Mouse (Mus musculus) cerebellum, adult 9-10 months (tissue): ENCODE results near the gene Naa38.
"Not testable (repeated sequence)": the region's sequence is repeated elsewhere in the genome, so short reads cannot be mapped to it uniquely, and the experiment has no call there.

ENCODE experiments used
- DNase-seq: peaks from one replicate; pipeline ENCODE4 v3.0.0; 2022

The Naa38 gene

DNA sequence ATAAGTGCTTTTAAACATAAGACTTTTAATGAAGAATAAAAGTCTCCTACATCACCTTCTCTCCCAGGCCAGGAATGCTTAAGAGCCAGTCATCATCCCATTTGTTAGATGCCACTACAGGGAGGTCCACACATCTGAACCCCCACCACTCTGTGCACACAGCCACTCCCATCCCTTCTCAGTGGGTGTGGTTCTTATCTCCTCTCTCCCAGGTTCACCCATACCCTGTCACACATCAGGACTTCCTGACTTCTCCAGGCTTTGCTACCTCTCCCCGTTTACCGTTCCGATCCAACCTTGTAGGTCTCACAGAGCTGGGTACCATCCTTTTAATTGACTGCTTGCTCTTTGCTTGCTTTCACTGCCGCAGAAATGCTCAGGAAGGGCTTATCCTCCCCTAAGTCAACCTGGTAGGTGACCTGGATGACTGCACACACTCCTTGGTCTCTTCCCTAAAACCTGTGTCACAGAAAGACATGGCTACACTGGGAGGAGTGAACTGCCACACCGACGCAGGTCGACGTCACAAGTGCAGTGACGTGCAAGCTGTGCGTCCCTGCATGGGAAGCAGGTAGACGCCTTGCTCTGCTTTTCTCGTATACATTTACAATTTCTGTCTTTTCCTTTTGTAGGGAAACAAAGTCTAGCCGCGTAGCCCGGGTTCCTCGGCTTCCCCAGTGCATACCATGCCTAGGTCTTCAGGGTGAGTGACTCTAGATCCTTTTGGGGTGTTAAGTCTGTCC lies 21.9 kb upstream of the Naa38 start:
- no peak for DNase-seq

DNA sequence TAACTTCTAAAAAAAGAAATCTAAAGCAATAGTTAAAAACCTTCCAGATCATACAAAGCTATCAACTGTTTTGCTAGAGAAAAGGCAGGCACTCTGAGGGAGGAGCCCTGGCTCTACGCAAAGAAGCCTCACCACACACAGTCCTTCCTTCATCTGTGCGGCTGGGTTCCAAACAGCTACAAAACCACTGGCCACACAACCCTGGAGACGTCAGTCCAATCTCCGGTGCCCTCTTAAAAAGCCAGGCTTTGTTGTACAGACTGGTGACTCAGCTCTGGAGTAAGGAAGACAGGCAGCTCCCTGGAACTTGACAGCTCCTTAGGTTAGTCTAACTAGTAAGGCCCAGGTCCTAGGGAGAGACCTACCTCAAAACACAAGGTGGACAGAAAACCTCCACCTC lies 19.6 kb upstream of the Naa38 start:
- DNase-seq: no peak

DNA sequence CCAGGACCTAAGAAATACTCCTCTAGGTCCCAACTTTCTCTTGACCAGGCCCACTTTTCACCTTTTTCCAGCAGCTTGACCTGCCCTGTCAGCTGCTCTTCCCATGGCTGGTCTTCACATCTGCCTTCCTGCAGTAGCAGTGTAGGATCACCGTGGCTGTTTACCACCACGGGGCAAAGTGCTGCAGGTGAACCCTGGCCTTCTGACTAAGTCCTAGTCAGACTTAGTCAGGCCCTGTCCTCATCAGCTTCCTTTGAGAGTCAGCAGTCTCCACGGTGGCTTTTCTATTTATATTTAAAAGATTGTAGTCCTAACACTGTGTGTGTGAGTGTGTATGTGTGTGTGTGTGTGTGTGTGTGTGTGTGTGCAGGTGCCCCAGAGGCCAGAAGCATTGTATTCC lies 17.5 kb upstream of the Naa38 start:
- DNase-seq: no peak

DNA sequence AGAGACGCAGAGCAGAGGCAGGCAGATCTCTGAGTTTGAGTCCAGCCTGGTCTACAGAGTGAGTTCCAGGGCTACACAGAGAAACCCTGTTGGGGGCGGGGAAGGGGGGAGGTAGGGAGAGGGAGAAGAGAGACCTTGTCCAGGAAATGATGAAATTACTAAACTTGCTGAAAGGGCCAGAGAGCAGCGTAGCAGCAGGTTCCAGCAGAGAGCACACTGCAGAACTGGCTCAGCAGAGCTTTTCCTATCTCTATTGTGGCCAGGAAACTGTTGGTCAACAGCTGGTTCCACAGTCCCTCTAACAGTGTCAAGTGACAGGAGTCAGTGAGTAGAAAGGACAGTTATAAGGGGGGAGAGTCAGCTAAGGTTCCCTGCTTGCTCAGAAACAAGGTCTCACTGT lies 15.7 kb upstream of the Naa38 start:
- DNase-seq: no peak

DNA sequence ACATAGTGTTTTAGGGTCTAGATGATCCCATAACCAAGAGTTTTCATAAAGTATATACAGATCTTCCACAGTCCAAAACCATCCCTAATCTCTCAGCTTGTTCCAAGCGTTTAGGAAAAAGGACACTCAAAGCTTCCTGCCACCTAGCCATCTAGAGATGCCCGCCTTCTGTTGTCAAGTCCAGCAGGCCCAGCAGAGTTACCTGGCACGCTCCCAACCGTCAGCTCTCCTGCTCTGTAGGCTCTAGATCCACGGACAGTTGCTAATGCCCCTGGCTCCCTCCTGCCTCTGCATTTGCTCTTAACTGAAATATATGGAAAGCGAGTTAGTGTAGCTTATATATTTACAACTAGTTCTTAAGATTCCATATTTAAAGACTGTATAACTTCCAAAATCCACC lies 13.9 kb upstream of the Naa38 start:
- no peak for DNase-seq

DNA sequence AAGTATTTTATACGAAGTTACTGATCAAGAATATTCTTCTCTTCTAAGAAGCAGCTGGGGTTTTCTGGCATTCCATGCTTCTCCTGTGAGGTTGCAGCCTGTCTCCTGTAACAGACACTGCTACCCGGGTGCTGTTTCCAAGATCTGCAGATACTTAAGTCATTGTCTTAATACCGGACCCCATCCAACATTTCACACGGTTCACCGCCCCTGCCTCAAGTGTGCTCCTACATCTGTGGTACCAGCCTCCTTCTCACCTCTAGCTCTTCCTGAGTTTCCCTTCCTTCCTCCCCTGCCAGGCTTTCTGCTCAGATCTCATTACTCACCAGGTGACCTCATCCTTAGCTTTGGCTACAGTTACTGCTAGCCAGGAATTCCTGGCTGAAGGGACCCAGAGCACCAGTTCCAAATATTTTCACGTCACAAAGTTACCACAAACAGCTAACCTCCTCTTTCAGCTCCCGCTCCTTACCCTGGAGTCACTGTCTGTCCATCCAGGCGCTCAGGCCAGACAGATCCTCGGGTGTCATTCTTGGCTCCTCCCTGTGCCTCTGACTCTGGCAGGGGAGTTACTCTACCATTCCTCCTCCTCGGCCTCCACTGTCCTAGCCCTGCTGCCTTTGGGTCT lies 12.7 kb upstream of the Naa38 start:
- DNase-seq: no peak

DNA sequence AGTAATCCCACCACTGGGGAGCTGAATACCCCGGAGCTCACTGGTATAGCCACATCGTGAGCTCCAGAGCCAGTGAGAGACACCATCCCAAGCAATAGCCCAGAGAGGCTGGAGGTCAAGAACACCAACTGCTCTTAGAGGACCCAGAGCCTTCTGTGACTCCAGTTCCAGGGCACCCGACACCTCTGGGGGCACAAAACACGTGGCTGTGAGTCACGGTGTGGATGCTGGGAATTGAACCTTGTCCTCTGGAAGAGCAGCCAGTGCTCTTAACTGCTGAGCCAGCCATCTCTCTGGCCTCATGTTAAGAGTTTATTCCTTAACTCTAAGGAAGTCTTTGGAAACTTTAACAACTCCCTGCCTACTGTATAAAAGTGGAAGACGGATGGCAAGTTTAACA lies 10.3 kb upstream of the Naa38 start:
- DNase-seq: no peak

DNA sequence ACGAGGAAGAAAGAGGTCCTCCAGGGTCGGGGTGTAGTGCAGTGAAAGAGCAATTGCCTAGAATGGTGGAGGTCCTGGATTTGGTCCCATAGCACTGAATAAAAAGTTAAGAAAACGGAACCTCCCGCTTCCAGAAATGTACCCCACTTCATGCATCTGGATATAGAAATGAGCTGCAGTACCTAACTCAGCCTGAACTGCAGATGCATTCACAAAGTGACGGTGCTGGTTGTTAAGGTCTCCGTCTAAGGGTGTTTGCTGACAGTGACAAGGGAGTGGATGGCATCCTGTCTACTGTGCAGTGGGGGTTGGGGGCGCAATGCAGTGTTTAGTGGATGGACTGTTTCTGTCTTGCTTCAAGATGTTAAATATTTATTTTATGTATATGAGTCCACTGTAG lies 8.5 kb upstream of the Naa38 start:
- no peak for DNase-seq

DNA sequence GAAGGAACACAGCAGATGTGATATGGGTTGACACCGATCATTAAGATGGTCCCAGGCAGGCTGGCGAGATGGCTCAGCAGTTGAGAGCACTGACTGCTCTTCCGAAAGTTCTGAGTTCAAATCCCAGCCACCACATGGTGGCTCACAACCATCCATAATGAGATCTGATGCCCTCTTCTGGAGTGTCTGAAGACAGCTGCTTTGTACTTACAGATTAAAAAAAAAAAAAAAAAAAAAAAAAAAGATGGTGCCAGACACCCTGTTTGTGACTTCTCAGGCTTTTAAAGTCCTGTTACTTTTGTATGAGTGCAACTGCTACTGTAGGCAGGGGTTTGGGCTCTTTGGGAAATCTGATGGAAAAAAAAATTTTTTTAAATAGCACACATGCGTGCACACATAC lies 6.6 kb upstream of the Naa38 start:
- DNase-seq: no peak

DNA sequence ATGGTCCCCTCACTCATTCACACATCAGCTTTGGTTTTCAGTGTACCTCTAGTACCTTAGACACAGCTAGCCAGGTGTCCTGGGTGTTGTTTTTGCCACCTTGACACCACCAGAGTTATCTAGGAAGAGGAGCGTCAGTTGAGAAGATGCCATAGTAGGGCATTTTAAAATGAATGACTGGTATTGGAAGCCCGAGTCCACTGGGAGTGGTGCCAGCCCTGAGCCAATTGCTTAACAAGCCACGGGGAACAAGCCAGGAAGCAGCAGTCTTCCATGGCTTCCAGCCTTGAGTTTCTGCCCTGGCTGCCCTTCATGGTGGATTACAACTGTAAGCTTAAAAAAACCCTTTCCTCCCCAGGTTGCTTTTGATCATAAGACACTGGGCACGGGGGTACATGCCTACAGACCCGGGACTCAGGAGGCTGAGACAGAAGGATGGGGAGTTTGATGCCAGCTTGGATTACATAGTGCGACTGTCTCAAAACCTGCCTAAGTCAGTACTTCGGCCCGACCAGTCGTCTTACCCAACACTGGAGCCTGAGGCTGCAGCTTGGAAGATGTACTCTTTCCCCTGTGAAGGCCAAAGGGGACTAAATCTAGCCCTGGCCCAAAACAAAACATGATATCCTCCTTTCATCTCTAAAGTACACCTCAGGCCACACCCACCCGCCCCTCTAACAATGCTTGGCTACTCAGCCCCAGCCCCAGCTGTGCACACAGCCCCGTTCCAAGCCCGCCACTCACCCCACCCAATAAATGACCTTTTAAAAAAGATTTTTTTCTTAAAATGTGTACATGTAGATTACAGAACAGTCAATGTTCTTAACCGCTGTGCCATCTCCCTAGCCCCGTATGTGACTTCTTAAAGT lies 5.5 kb upstream of the Naa38 start:
- peak; percentile 61 for DNase-seq

DNA sequence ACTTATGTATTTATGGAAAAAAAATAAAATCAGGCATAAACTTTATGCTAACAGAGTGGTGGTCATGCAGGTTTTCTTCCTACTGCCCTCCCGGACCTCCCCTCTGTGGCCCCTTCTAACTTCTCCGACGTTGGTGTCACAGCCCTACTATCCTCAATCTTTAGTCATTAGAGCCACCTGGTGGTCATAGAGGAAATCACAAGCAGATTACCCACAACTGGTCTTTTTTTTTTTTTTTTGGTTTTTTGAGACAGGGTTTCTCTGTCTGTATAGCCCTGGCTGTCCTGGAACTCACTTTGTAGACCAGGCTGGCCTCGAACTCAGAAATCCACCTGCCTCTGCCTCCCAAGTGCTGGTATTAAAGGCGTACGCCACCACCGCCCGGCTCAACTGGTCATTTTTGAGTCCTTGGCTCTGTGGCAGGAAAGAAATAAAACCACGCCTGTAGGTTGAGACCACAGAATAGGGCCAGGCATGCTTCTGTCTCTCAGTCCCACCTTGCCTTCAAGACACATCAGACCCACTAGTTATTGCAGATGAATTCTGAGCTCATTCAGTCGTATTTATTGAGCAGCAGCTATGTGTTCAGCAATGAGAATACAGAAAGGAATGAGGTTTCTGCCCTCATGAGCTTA lies 4.8 kb upstream of the Naa38 start:
- DNase-seq: peak; percentile 89

DNA sequence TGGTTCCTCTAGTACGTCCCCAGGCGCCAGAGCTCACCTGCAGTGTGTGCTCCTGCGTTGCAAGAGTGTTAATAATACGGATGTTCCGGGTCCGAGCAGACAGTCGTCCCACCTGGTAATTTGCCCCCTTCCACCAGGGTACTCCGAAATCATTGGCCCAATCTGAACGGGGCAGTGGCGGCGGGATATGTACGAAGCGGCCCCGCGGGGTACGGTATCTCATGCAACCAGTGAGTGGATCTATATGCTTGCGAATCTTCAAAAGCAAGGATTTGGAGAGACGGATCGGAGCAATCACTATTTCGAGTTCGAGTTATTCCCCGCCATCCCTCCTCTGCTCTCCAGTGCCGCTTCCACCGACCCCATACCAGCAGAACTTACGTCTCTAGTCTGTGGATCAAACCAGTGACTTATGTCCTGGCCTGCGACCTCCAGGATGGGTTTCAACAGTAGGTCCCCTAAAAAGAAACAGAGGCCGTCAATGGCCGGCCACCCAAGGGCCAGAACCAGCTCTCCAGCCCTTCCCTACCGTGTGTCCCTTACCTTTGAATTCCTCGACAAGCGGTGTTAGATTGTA lies 608 bp upstream of the Naa38 start:
- not testable (repeated sequence) for DNase-seq

DNA sequence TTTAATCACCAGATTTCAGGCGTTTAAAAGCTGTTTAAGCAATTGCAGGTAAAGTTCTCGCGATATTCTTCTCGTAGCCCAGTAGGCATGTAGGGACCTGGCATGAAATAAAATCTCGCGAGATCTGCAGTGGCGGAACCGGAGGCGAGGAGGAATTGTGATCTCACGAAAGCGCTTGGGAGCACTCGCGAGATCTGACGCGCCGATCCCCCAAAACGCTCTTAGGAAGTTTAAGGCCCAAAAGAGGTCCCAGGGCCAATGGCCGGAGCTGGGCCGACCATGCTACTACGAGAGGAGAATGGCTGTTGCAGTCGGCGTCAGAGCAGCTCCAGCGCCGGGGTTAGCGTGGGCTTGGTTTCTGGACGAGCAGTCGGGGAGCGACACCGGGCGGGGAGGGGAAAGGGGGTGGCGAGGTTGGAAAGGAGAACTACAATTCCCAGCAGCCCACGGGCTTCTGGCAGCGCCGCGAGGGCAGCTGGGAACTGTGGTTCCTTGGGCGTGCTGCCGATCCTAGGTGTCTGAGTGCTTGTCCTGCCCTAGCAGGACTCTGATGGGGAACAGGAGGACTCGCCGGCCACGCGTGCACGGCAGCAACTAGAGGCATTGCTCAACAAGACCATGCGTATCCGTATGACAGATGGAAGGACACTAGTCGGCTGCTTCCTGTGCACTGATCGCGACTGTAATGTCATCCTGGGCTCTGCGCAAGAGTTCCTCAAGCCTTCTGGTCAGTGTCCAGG lies 517 bp downstream of the Naa38 start:
- peak; percentile 99 for DNase-seq

DNA sequence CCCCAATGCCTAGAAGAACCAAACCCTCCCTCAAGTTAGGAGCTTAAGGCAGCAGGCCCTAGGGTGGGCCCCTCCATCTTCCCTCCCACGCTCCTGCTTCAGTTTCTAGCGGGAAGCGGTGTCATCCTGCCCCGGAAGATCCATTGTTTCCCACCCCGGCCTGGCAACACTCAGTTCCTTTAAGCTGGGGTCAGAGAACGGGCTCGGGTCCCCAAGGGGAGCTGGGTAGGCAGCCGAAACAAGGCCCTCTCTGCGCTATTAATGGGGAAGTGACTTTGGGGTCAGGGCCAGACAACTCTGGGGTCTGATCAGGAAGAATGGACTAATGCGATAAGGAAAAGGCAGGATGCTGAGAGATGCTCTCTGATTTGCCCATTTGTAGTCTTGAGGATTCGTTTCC lies 1.5 kb downstream of the Naa38 start:
- DNase-seq: peak; percentile 68

DNA sequence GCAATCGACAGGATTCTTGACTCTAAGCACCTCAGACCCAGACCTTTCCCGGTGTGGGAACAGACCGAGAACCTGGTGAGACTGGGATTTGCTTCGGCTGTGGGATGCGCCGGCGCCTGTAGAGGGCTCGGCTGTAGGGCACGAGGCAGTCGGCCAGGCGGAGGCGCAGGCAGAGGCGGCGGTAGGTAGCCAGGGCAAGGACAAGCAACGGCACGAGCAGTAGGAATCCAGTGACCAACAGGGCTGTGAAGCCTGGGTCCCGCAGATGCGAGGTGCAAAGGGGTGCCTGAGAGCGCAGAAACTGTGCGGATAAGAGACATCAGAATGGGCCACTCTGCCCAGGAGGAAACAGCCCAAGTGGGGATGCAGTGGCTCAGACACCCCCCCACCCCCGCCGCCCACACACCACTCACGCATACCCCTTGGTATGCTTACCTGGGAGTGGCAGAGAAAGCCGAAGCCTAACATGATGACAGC lies 2.3 kb downstream of the Naa38 start:
- peak; percentile 69 for DNase-seq

DNA sequence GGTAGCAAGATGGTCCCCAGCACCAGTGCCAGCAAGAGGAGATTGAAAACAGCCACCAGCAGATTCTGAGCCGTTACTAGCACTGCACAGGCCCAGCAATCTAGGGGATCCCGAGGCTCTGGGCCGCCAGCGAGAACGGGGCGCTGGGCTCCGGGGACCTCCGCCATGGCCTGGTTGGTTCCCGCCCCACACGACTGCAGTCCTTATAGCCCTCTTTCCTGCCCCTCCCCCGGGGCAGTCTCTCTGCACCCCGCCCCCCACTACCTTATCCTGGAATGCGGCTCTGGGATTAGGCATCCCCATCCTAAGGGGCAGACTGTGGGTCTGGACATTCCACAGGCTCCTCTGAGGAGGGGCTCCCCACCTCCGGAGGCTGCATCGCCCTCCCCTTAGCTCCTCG lies 2.8 kb downstream of the Naa38 start, which contains the start of gene Tmem88:
Gene Tmem88, minus strand, starts transcription at position 176 of the 400 bp plus-strand sequence.
- DNase-seq: peak; percentile 69

DNA sequence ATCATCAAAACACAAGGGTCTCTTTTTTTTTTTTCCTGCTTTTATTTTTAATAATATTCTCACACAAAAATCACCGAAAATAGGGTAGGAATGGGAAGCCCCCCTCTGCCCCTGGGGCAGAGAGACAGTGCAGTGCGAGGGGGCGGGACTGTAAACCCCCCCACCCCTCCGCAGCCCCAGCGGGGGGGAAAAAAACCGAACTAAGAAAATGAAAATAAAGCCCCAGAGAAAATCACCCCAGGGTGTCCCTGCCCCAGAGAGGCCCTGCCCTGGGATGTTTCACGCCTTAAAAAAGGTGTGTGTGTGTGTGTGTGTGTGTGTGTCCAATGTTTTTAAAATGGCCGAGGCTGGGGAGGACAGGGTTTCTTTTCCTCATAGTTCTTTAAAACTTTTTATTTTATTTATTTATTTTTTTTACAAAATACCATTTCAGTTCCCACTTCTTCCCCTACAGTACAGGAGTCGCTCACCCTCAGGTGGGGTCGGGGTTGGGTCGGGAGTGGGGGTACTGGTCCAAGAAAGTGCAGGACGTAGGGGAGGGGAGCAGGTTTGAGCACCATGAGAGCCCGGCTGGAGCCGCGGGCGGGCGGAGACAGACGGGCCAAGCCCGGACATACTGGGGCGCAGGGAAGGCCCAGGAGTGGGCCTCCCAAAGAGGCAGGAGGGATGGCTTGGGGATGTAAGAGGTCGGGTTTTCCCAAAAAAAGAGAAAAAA lies 3.4 kb downstream of the Naa38 start:
- DNase-seq: peak; percentile 62

DNA sequence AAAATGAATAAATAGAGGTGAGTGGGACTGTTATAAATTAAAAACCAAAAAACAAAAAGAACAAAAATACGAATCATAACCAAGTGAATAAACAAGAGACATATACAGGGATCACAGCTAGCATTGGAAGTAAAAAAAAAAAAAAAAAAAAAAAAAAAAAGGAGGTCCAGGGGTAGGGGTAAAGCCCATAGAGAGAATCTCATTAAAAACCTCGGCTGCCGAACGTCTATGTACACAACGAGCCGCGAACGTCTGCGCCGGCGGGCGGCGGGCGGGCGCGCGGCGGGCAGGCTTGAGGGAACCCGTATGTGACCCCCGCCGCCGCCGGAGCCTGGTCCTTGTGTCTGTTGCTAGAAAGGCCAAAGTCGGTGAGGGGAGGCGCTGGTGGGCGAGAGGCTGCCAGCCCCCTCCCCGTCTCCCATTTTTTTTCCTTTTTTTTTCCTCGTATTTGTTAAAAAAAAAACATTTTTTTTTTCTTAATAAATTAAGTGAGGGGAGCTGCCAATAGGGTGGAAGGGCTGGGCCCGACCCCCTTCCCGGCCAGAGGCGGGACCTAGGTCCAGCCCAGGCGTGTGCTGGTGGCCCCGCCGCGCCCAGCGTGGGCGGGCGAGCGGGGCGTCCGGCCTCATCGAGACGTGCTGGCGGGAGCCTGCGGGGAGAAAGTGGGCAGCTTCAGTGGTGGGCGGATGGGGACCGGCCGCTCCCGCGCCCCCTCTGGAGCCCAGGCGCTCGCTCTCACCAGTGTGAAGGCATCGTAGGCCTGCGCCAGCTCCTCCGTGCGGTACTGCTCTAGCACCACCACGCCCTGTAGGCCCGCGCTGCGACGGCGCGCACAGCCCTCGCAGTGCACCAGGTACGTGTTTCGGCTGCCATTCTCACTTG lies 4.2 kb downstream of the Naa38 start:
- DNase-seq: peak; percentile 59

DNA sequence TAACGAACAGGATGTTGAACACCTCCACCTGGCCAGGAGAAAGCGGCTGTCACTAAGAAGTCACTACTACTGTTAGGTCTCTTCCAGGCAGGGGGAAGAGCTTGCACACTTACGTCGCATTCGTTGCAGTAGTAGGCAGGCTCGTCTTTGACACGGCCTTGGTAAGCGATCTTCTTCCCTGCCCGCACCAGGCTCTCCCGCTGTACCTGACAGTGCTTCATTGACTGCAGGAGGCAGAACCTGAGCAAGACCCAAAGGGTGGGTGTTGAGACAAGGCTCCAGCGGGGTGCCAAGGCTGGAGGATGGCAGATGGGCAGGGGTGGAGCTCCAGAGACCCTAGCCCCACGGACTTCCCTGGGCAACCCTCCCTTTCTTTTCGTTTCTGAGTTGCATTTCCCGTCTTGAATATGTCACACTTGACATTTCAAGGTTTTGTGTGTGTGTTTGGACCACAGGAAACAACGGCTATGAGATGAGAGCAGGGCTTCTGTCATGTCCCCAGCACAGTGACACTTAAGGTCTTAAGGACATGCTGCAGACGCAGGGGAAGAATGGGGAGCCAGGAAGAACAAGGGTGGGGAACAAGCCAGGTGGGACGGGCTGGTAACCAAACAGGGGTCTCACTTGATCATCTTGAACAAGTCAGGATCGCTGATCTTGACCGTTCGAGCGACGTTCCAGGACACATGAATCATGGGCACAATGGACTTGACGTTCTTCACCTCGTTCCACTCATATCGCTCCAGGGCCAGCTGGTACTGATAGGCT lies 5.0 kb downstream of the Naa38 start:
- DNase-seq: peak; percentile 58
